Mouse (Mus musculus) CD4-positive, CD25-positive, alpha-beta regulatory T cell, adult 2 months (primary cell): Measurements from ENCODE around the gene Esyt2.
A peak's percentile ranks its signal among the peaks of the same experiment; 100 is the strongest.
"Not testable (repeated sequence)": the region's sequence is repeated elsewhere in the genome, so short reads cannot be mapped to it uniquely, and the experiment has no call there.

ENCODE experiments used
- DNase-seq: peaks from one replicate; pipeline ENCODE4 v3.0.0-alpha.2; 2012; ENCODE audit warnings: low read depth, low spot score

The Esyt2 gene

GRCm38 (mm10) chr12:116280653-116281364 is at the start of gene Esyt2:
Gene Esyt2 (plus strand): TSS chr12:116281196.
- DNase-seq = peak; percentile 99

GRCm38 (mm10) chr12:116231612-116232011 is 49.4 kb upstream of the Esyt2 start:
- no peak for DNase-seq

DNA sequence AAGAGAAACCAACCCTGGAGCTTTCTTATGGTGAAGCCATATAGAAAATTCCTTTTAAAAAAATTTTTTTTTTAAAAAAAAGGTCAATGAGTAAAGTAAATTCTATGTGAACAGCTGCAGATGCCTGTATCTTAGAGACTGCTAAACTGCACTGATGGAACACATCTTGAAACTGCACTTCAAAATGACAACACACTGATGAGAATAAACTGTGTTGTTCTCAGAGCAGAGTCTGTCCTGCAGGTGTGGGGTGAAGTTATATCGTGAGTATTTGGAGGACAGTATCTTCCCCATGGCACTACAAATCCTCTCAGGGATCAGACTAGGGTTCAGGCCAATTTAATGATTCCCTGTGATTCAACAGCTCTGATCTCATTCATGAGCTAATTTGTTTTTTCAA is 48.9 kb upstream of the Esyt2 start:
- DNase-seq = no peak

DNA sequence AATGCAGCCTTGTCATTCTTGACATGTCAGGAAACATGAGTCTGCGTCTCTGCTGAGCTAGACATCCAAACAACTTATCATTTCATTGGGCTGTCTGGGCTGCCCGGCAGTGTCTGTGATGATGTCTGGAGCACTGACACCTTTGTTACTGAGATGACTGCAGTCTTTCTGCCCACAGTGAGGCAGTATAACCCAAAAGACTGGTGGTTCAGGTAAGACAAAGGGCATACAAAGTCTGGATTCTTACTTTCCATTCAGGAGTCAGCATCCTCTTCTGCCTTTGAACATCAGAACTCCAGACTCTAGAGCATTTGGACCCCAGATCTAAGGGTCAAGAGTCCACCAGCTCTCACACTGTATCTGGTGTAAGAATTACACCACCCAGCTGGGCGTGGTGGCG is 45.6 kb upstream of the Esyt2 start:
- peak; percentile 72 for DNase-seq

GRCm38 (mm10) chr12:116236658-116237057 is 44.3 kb upstream of the Esyt2 start:
- DNase-seq = no peak

DNA sequence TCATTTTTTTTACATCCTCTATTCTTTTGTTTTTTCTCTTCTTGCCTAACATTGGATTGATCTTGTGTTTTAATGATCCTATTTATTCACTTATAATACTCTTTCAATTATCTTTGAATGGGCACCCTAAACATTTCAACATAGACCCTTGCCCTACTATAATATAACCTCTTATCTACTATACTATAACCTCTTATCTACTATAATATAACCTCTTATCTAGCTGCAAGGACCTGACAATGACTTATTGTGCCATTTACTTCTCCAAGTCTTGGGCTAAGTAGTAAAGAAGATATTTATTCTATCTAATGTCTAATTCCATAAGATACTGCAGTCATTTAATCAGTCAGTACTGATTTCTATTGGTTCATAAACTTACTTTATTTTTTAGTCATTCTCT is 42.6 kb upstream of the Esyt2 start:
- no peak for DNase-seq

DNA sequence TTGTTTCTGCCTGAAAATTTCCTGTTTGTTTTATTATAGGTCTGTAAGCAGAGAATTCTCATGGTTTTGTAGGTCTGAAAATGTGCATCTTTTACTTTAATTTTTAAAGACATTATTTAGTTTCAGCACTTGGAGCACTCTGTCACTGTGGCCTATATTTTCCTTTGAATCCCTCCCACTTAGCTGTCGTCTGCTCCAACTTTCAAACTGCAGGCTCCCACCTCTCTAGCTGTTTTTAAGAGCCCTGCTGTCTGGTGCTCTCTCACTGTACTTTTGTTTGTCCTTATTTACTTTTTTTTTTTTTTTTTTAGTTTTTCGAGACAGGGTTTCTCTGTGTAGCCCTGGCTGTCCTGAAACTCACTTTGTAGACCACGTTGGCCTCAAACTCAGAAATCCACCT is 42.2 kb upstream of the Esyt2 start:
- DNase-seq = no peak

DNA sequence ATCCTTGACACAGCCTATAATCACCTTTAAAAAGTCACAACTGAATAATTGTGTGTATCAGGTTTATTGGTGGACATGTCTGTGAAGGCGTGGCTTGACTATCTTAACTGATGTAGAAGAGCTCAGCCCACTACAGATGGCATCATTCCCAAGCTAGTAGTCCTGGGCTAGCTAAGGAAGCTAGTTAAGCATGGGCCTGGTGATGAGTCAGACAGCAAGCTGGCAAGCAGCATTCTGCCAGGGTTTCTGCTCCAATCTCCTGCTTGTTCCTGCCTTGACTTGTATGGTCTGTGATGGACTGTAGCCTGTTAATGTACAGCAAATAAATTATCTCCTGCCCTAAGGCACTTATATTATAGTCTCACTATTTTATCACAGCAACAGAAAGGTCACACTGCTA is 36.4 kb upstream of the Esyt2 start:
- DNase-seq = no peak

DNA sequence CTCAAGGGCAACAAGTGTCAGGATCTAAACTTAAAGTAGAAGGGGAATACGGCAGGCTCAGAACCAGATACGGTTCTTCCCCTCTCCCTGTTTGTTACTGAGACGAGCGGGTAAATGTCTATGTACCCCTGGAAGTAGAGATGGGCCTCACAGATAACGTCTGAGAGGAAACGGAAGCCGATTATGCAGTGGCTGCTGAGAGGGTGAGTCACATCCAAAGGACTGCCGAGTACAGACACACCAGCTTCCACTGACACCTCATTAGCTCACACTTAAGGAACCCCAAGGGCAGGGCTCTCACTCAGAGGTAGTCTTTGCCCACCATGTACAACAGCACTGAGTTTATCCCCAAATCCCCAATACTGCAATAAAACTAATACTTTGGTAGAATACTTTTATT is 26.3 kb upstream of the Esyt2 start:
- DNase-seq = peak; percentile 79

- peak; percentile 19 for DNase-seq
Observed at GRCm38 (mm10) chr12:116255636-116256035, 25.4 kb upstream of the Esyt2 start.

DNA sequence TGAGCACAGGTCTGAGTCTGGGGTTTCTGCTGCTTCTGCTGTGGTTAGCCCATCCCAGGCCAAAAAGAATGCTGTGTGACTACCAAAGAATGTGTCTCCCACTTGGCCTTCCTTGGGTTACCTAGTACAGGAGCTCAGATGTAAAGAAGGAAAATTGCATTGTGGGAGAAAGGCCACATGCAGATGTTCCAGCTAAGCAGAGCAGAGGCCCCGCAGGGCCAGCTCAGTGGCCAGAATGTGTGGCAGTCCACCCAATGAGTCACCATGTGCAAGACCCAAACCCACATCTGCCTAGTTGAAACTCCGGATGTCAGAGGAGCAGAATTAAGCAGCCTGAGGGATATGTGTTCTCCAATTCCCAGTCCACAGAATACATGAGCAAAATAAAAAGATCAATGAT is 22.7 kb upstream of the Esyt2 start:
- no peak for DNase-seq

DNA sequence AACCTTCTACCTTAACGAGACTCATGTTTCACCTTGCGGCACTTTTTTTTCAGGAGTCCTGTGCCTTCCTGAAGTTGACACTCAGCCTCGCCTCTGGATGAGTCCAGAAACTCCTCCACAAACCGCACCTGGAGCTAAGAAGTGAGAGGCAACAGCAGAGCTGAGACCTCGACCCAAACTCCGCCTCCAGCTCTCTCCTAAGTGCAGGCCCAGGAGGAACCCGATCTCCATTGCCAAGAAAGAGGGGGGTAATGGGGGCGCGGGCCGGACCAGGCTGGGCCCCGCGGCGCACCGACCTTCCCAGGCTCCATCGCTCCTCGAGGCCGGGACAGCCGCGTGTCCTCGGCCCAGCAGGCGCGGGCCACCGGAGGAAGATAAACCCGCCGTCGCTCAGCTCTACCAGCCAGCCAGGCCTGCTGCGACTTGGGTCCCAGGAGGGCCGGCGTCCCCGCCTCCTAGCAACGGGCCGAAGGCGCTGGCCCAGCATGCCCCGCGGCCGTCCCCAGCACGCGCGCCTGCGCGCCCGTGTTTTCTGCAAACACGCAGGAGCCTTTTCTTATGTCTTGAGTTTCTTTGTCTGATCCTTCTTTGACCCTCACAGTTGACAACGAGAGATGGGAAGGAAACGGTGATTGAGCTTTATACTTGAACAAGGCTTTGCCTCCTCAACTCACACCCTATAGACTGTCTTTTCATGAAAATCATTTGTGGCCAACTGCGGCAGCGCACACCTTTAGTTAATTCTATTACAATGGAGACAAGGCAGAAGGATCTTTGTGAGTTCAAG is 18.2 kb upstream of the Esyt2 start, which contains the start of gene Wdr60:
Wdr60 (minus strand) TSS at position 468 of the 787 bp plus-strand sequence.
- peak; percentile 88 for DNase-seq

GRCm38 (mm10) chr12:116264756-116265155 is 16.2 kb upstream of the Esyt2 start:
- no peak for DNase-seq

GRCm38 (mm10) chr12:116265275-116265674 is 15.7 kb upstream of the Esyt2 start:
- DNase-seq = no peak

GRCm38 (mm10) chr12:116269450-116269849 is 11.5 kb upstream of the Esyt2 start:
- peak; percentile 40 for DNase-seq

DNA sequence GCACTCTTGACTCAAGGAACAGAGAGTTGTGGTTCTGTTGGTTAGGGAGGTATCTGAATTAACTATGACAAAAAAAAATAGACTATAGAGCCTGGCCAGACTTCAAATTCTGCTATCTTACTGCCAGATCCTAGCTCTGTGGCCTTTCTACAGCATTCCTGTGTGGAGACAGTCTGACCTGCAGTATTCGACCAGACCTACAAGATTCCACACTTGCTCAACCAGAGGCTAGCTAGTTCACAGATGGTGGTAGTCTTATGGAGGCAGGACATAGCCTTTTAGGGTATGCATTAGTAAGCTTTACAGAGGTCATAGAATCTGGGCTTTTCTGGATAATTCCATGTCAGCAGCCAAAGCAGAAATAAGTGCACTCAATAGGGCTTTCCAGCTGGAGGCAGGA is 10.5 kb upstream of the Esyt2 start:
- no peak for DNase-seq

DNA sequence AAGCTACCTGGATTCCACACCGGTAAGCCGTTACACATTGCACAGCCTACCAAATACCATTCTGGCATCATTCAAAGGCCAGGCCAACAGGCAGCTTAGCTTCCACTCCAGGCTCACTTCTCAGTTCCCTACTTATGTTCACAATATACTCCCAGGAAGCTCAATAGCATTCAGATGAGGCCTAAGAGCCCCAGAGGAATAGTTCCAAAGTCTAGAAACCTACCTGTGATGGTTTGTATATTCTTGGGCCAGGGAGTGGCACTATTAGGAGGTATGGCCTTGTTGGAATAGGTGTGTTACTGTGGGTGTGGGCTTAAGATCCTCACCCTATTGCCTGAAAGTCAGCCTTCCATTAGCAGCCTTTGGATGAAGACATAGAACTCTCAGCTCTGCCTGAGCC is 9.9 kb upstream of the Esyt2 start:
- DNase-seq = no peak

- DNase-seq = no peak
Observed at GRCm38 (mm10) chr12:116273733-116274132, 7.3 kb upstream of the Esyt2 start.

- not testable (repeated sequence) for DNase-seq
Observed at GRCm38 (mm10) chr12:116275086-116275485, 5.9 kb upstream of the Esyt2 start, which contains the start of gene Gm11027. Gene Gm11027 (plus strand): TSS chr12:116275386.

DNA sequence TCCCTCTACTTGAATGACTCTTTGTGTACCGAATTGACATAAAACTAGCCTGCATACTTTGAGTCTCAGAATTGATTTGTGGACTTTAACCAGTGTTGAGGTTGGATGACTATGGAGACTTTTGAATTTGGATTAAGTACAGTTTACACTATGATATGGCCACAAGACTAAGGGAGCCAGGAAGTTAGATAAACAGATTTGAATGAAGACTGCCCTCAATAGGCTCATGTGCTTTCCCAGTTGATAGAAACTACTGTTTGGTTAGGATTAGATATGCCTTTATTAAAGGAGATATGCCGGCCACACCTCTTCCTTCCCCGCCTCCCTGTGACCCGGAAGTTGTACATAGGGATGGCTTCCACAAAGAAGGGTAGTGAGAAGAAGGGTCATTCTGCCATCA is 5.4 kb upstream of the Esyt2 start:
- no peak for DNase-seq

- DNase-seq = no peak
Observed at GRCm38 (mm10) chr12:116276961-116277360, 4.0 kb upstream of the Esyt2 start.

DNA sequence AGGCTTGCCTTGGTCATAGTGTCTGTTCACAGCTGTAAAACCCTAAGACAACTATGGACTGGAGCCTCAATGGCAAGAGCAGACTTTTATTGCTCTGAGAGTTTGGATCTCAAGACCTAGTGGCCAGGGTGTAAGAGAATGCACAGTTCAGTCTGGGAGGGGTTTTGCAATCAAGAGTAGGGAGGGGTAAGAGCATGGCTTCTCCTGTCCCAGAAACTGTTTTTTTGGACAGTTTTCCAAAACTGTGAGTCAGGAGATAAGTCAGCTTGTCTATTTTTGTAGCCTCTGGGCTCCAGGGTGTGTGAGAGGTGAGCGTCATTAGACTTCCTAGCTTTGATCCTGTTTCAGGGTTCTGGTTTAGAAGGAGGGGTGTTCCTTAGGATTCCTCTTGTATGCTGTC is 2.5 kb upstream of the Esyt2 start:
- no peak for DNase-seq

DNA sequence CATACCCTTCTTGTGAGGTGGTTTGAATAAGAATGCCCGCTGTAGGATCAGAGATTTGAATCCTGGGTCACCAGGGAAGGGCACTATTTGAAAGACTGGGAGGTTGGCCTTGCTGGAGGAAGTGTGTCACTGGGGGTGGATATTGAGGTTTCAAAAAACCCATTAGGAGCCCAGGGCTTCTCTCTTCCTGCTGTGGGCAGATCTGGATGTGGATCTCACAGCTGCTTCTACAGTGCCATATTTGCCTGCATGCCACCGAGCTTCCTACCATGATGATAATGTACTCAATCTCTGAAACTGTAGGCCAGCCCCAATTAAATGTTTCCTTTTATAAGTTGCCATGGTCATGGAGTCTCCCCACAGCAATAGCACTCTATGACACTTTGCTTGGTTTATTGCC is 1.8 kb upstream of the Esyt2 start:
- no peak for DNase-seq
